Mouse (Mus musculus) intestine, postnatal 0 days (tissue): ENCODE measurements around the gene Elovl6. TPM values are rescaled to one million over a fixed set of nuclear protein-coding genes. Genes with fewer than 3 reads are reported as not detected.

Experiments
- ATAC-seq: fragments of 200-750 bp; cut with Nextera tagmentation; 2 replicates; pipeline ENCODE4 v1.8.0; 2017; ENCODE audit warnings: mild to moderate bottlenecking, moderate TSS enrichment, moderate library complexity
- H3K27ac ChIP-seq: fragments of 300-500 bp; sonication (generic); 2 replicates; pipeline ENCODE4 v1.5.1; 2014; ENCODE audit warnings: mild to moderate bottlenecking, low read depth, low read length, moderate library complexity
- H3K27me3 ChIP-seq: fragments of 300-500 bp; sonication (generic); replicated peaks from 2 replicates; pipeline ENCODE4 v1.6.1; 2014; ENCODE audit warnings: low read length, mixed read lengths; ENCODE audit not compliant: control insufficient read depth, insufficient read depth
- H3K36me3 ChIP-seq: fragments of 300-500 bp; sonication (generic); 2 replicates; pipeline ENCODE4 v1.6.1; 2014; ENCODE audit warnings: mild to moderate bottlenecking, moderate library complexity; ENCODE audit not compliant: control insufficient read depth, insufficient read depth
- H3K4me1 ChIP-seq: fragments of 300-500 bp; sonication (generic); replicated peaks from 2 replicates; pipeline ENCODE4 v1.6.1; 2014; ENCODE audit warnings: antibody characterized with exemption, low read length, mixed read lengths; ENCODE audit not compliant: control insufficient read depth, insufficient read depth
- H3K4me2 ChIP-seq: fragments of 300-500 bp; sonication (generic); replicated peaks from 2 replicates; pipeline ENCODE4 v1.6.1; 2014; ENCODE audit warnings: low read depth, mild to moderate bottlenecking, moderate library complexity
- H3K4me3 ChIP-seq: fragments of 300-500 bp; sonication (generic); 2 replicates; pipeline ENCODE4 v1.5.1; 2014; ENCODE audit warnings: low read depth, low read length
- H3K9ac ChIP-seq: fragments of 300-500 bp; sonication (generic); 2 replicates; pipeline ENCODE4 v1.6.1; 2014; ENCODE audit warnings: mild to moderate bottlenecking, low read depth, low read length
- H3K9me3 ChIP-seq: fragments of 300-500 bp; sonication (generic); 2 replicates; pipeline ENCODE4 v1.6.1; 2016; ENCODE audit warnings: mixed run types; ENCODE audit not compliant: control insufficient read depth
- CTCF ChIP-seq: sonication (generic); IDR thresholded peaks from 2 replicates; pipeline ENCODE4 v1.5.1; 2016; ENCODE audit warnings: low read depth, mild to moderate bottlenecking, control low read depth, antibody characterized with exemption, moderate library complexity
- WGBS: fragments of 180-500 bp; shearing (Covaris S2); extraction: QIAGEN DNeasy Blood & Tissue Kit; methylation state at CpG from one replicate; pipeline ENCODE4 v1.1.7; 2014; 5-methylcytosine and 5-hydroxymethylcytosine counted together
- polyA plus RNA-seq: library from polyadenylated mRNA; unstranded; fragments of >200 nt; fragmentation: Nextera tagmentation; extraction: Ambion mirVana; gene quantifications from 2 replicates; pipeline ENCODE4 v1.2.1, GENCODE M21; 2015

Gene Elovl6
- polyA plus RNA-seq, 1 experiment from 2014 or later = 34.5 TPM

- Histone ChIP-seq H3K4me3 (no peak overlapping the region), H3K9ac (no peak overlapping the region), H3K36me3 (peaks cover 17% of the 10 kb centered on the region; the same call in 1 of the 2 replicates), H3K4me2 (no peak overlapping the region), H3K27me3 (no peaks in the 10 kb centered on the region), H3K27ac (no peak overlapping the region), H3K9me3 (no peaks in the 10 kb centered on the region), H3K4me1 (no peaks in the 10 kb centered on the region)
- no peak for ATAC-seq
- WGBS = 80% methylated on average over 10 of the region's 10 CpGs
- TF ChIP-seq CTCF = no peak
These were observed 28.9 kb downstream of the Elovl6 start for GRCm38 (mm10) chr3:129561011-129561410.

GRCm38 (mm10) chr3:129561853-129562252, 29.7 kb downstream of the Elovl6 start:
- ATAC-seq = no peak
- Histone ChIP-seq H3K4me3 (no peak overlapping the region), H3K9ac (no peak overlapping the region), H3K36me3 (peaks cover 17% of the 10 kb centered on the region; the same call in 1 of the 2 replicates), H3K4me2 (no peak overlapping the region), H3K9me3 (no peaks in the 10 kb centered on the region), H3K4me1 (0 out of 2 replicates have a peak, but pooled peaks cover 4% of the 10 kb centered on the region), H3K27ac (no peak overlapping the region), H3K27me3 (no peaks in the 10 kb centered on the region)
- WGBS = 74% methylated on average over 2 of the region's 2 CpGs
- TF ChIP-seq CTCF = no peak

GRCm38 (mm10) chr3:129562411-129562810, 30.3 kb downstream of the Elovl6 start:
- Histone ChIP-seq H3K27me3 (no peaks in the 10 kb centered on the region), H3K36me3 (peaks cover 17% of the 10 kb centered on the region; the same call in 1 of the 2 replicates), H3K27ac (no peak overlapping the region), H3K4me3 (no peak overlapping the region), H3K4me2 (no peak overlapping the region), H3K9me3 (no peaks in the 10 kb centered on the region), H3K4me1 (0 out of 2 replicates have a peak, but pooled peaks cover 8% of the 10 kb centered on the region), H3K9ac (no peak overlapping the region)
- no peak for TF ChIP-seq CTCF
- ATAC-seq = no peak
- WGBS = 77% methylated on average over 4 of the region's 4 CpGs

- Histone ChIP-seq H3K4me1 (0 out of 2 replicates have a peak, but pooled peaks cover 10% of the 10 kb centered on the region), H3K27ac (no peak overlapping the region), H3K9ac (no peak overlapping the region), H3K27me3 (no peaks in the 10 kb centered on the region), H3K4me2 (no peak overlapping the region), H3K9me3 (no peaks in the 10 kb centered on the region), H3K36me3 (peaks cover 17% of the 10 kb centered on the region; the same call in 1 of the 2 replicates), H3K4me3 (no peak overlapping the region)
- no peak for ATAC-seq
- no peak for TF ChIP-seq CTCF
- 87% methylated on average over 4 of the region's 4 CpGs for WGBS
These were observed 31.7 kb downstream of the Elovl6 start for GRCm38 (mm10) chr3:129563807-129564206.

DNA sequence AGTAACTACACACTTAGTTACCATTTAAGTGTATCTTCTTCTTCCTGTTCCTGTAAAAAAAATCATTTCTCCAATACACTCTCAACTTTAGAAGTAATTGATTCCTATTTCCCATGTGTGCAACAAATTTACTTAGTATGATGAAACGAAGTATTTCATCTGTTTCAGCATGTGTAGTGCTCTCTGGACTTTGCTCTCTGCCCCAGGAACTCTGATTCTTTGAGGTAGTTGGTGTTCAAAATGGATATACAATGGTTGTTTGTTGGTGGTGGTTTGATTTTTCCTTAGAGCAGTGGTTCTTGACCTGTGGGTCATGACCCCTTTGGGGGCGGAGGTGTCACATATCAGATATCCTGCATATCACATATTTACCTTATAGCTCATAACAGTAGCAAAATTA, 32.7 kb downstream of the Elovl6 start:
- 53% methylated on average over 2 of the region's 2 CpGs for WGBS
- peak overlapping the region; percentile 60 for H3K27ac ChIP-seq
- no peak overlapping the region for H3K4me3 ChIP-seq
- H3K27me3 ChIP-seq = no peaks in the 10 kb centered on the region
- TF ChIP-seq CTCF = no peak
- peaks cover 14% of the 10 kb centered on the region; the same call in 1 of the 2 replicates for H3K36me3 ChIP-seq
- ATAC-seq = peak; percentile 68
- H3K4me2 ChIP-seq = no peak overlapping the region
- 0 out of 2 replicates have a peak, but pooled peaks cover 10% of the 10 kb centered on the region for H3K4me1 ChIP-seq
- no peak overlapping the region for H3K9ac ChIP-seq
- no peaks in the 10 kb centered on the region for H3K9me3 ChIP-seq

DNA sequence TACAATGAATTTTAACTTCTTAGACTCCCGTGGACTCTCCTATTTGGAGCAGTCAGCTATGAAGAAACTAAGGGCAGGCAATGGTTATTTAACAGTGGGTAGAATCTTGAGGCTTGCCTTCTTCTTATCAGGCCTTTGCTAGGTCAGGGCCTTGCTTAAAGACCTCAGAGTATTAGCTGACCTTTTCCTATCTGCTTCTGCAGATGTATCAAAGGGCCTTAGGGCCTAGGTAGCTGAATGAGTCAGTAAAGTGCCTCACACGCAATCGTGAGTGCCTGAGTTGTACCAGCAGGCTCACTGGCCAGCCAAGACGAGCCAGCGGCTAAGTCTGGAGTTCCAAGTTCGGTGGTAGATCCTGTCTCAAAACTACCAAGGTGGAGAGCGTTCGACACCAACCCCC, 33.3 kb downstream of the Elovl6 start:
- Histone ChIP-seq H3K27me3 (no peaks in the 10 kb centered on the region), H3K36me3 (peaks cover 10% of the 10 kb centered on the region; the same call in 1 of the 2 replicates), H3K9me3 (no peaks in the 10 kb centered on the region), H3K4me1 (0 out of 2 replicates have a peak, but pooled peaks cover 15% of the 10 kb centered on the region), H3K27ac (peak overlapping the region; percentile 60), H3K4me2 (no peak overlapping the region), H3K4me3 (no peak overlapping the region), H3K9ac (0 out of 2 replicates have a peak overlapping the region, but pooled peaks have one; percentile 7)
- ATAC-seq = peak; percentile 62
- 58% methylated on average over 8 of the region's 8 CpGs for WGBS
- no peak for TF ChIP-seq CTCF

DNA sequence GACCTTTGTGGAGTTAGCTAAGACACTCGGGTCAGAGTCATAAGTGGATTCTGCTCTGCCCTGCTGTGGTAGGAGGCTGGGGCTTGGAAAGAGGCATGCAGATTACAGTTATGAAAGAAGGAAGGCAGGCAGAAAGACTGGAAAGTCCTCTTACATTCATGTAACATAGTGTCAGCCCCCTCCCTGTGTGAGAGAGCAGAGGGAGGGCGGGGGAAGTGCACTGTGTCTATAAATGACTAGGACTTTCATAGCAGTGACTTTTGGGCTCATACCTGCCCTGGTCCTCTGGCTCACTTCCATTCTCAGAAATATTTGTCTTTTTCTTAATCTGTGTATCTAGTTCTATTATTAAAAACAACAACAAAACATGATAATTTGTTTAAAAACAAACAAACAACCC, 33.9 kb downstream of the Elovl6 start:
- Histone ChIP-seq H3K9me3 (no peaks in the 10 kb centered on the region), H3K36me3 (peaks cover 10% of the 10 kb centered on the region; the same call in 1 of the 2 replicates), H3K9ac (no peak overlapping the region), H3K4me1 (0 out of 2 replicates have a peak, but pooled peaks cover 15% of the 10 kb centered on the region), H3K27ac (peak overlapping the region; percentile 60), H3K4me3 (no peak overlapping the region), H3K4me2 (no peak overlapping the region), H3K27me3 (no peaks in the 10 kb centered on the region)
- no peak for TF ChIP-seq CTCF
- WGBS = 58% methylated on average over 2 of the region's 2 CpGs
- peak; percentile 23; the same call in 1 of the 2 replicates for ATAC-seq
